Mouse (Mus musculus) c-Kit-positive CD71-negative TER-119-negative erythroid progenitor cells, embryonic 14.5 days (primary cell): ENCODE results near the gene March7.
A peak's percentile ranks its signal among the peaks of the same experiment; 100 is the strongest.

Experiments
- DNase-seq: peaks from one replicate; pipeline ENCODE4 v3.0.0-alpha.2; 2013; ENCODE audit warnings: low read depth

Gene March7

GRCm38 (mm10) chr2:60209703-60210651 lies at the start of gene March7, which contains the start of gene Baz2b:
TSS of gene March7 (plus strand) at chr2:60209887.
TSS of gene Baz2b (minus strand) at chr2:60209839.
- peak; percentile 76 for DNase-seq

GRCm38 (mm10) chr2:60163744-60164143 lies 45.9 kb upstream of the March7 start:
- no peak for DNase-seq

GRCm38 (mm10) chr2:60165679-60166078 lies 44.0 kb upstream of the March7 start:
- DNase-seq, result no peak

GRCm38 (mm10) chr2:60166878-60167277 lies 42.8 kb upstream of the March7 start:
- DNase-seq, result no peak

GRCm38 (mm10) chr2:60171786-60172530 lies 37.7 kb upstream of the March7 start:
- DNase-seq, result no peak

GRCm38 (mm10) chr2:60172531-60172914 lies 37.2 kb upstream of the March7 start:
- peak; percentile 51 for DNase-seq

- no peak for DNase-seq
Measured at GRCm38 (mm10) chr2:60173190-60173589, 36.5 kb upstream of the March7 start.

GRCm38 (mm10) chr2:60173595-60173994 lies 36.1 kb upstream of the March7 start:
- DNase-seq, result no peak

- DNase-seq, result no peak
Measured at GRCm38 (mm10) chr2:60175078-60175477, 34.6 kb upstream of the March7 start.

- peak; percentile 32 for DNase-seq
Measured at GRCm38 (mm10) chr2:60176087-60176486, 33.6 kb upstream of the March7 start.

- DNase-seq, result no peak
Measured at GRCm38 (mm10) chr2:60177490-60177889, 32.2 kb upstream of the March7 start.

- no peak for DNase-seq
Measured at GRCm38 (mm10) chr2:60181696-60182095, 28.0 kb upstream of the March7 start.

- DNase-seq, result no peak
Measured at GRCm38 (mm10) chr2:60196841-60197240, 12.8 kb upstream of the March7 start.

- no peak for DNase-seq
Measured at GRCm38 (mm10) chr2:60200051-60200562, 9.6 kb upstream of the March7 start.

GRCm38 (mm10) chr2:60200667-60201066 lies 9.0 kb upstream of the March7 start:
- peak; percentile 43 for DNase-seq

GRCm38 (mm10) chr2:60202900-60203530 lies 6.7 kb upstream of the March7 start:
- DNase-seq, result no peak

- no peak for DNase-seq
Measured at GRCm38 (mm10) chr2:60203733-60204132, 6.0 kb upstream of the March7 start.

GRCm38 (mm10) chr2:60204162-60204561 lies 5.5 kb upstream of the March7 start:
- peak; percentile 24 for DNase-seq

- no peak for DNase-seq
Measured at GRCm38 (mm10) chr2:60205795-60206194, 3.9 kb upstream of the March7 start.

GRCm38 (mm10) chr2:60209122-60209611 lies 520 bp upstream of the March7 start:
- DNase-seq, result no peak

- DNase-seq, result no peak
Measured at GRCm38 (mm10) chr2:60210821-60211220, 1.1 kb downstream of the March7 start.

- no peak for DNase-seq
Measured at GRCm38 (mm10) chr2:60212488-60212887, 2.8 kb downstream of the March7 start.
